Mouse (Mus musculus) CH12.LX (cell line): ENCODE results near the gene Snx10.

ENCODE experiments used
- BHLHE40 ChIP-seq: IDR thresholded peaks from 2 replicates; pipeline ENCODE4 v1.6.1; 2011; ENCODE audit warnings: mild to moderate bottlenecking, low read depth, low read length, improper control_type of control experiment
- CTCF ChIP-seq, 2 experiments: IDR thresholded peaks in 1 of 2; conservative IDR thresholded peaks in 1 of 2; 2 replicates each; pipeline ENCODE4 v1.5.1; 2011 to 2012; ENCODE audit warnings: low read depth in 2 of 2, low read length in 2 of 2, improper control_type of control experiment in 1 of 2, inconsistent platforms in 1 of 2, mild to moderate bottlenecking in 1 of 2, moderate library complexity in 1 of 2
- E2F4 ChIP-seq: IDR thresholded peaks from 2 replicates; pipeline ENCODE4 v1.6.1; 2011; ENCODE audit warnings: low read depth, low read length, improper control_type of control experiment; ENCODE audit not compliant: insufficient replicate concordance
- EP300 ChIP-seq: IDR thresholded peaks from 2 replicates; pipeline ENCODE4 v1.6.1; 2011; ENCODE audit warnings: low read length, improper control_type of control experiment
- HCFC1 ChIP-seq: IDR thresholded peaks from 2 replicates; pipeline ENCODE4 v1.6.1; 2012; ENCODE audit warnings: low read depth, mild to moderate bottlenecking, inconsistent platforms, low read length, improper control_type of control experiment
- MAX ChIP-seq: IDR thresholded peaks from 2 replicates; pipeline ENCODE4 v1.6.1; 2011; ENCODE audit warnings: low read length, improper control_type of control experiment
- NELFE ChIP-seq: IDR thresholded peaks from 2 replicates; pipeline ENCODE4 v1.6.1; 2011; ENCODE audit warnings: low read depth, low read length, improper control_type of control experiment
- POLR2A ChIP-seq: IDR thresholded peaks from 2 replicates; pipeline ENCODE4 v1.6.1; 2011; ENCODE audit warnings: low read depth, mild to moderate bottlenecking, improper control_type of control experiment, low read length
- POLR2AphosphoS2 ChIP-seq: IDR thresholded peaks from 2 replicates; pipeline ENCODE4 v1.6.1; 2011; ENCODE audit warnings: low read depth, low read length, improper control_type of control experiment
- RCOR1 ChIP-seq: conservative IDR thresholded peaks from 2 replicates; pipeline ENCODE4 v1.6.1; 2012; ENCODE audit warnings: low read depth, mild to moderate bottlenecking, inconsistent platforms, low read length, improper control_type of control experiment
- USF2 ChIP-seq: conservative IDR thresholded peaks from 2 replicates; pipeline ENCODE4 v1.6.1; 2011; ENCODE audit warnings: low read depth, low read length, improper control_type of control experiment
- ZMIZ1 ChIP-seq: IDR thresholded peaks from 2 replicates; pipeline ENCODE4 v1.6.1; 2012; ENCODE audit warnings: low read depth, mild to moderate bottlenecking, inconsistent platforms, low read length, improper control_type of control experiment
- ZNF384 ChIP-seq: IDR thresholded peaks from 2 replicates; pipeline ENCODE4 v1.6.1; 2012; ENCODE audit warnings: low read depth, low read length, improper control_type of control experiment, inconsistent platforms

GRCm38 (mm10) chr6:51591264-51591663, 67.6 kb downstream of the Snx10 start:
- TF ChIP-seq CTCF (conservative IDR thresholded peaks at IDR 0.05 in 1 of 2, IDR thresholded peaks at IDR 0.05 in 1 of 2; ENCODE audit: low read depth in 2 of 2, low read length in 2 of 2) (no peak), NELFE (no peak), POLR2A (no peak), ZNF384 (no peak), E2F4 (no peak), MAX (no peak), HCFC1 (no peak), EP300 (no peak), POLR2AphosphoS2 (no peak), USF2 (no peak), ZMIZ1 (no peak), RCOR1 (no peak), BHLHE40 (no peak)
